Mouse (Mus musculus) cerebellum, adult 11-12 months (tissue): ENCODE measurements around the gene Lrig3.

Source experiments
- DNase-seq: peaks from one replicate; pipeline ENCODE4 v3.0.0; 2022

The Lrig3 gene

DNA sequence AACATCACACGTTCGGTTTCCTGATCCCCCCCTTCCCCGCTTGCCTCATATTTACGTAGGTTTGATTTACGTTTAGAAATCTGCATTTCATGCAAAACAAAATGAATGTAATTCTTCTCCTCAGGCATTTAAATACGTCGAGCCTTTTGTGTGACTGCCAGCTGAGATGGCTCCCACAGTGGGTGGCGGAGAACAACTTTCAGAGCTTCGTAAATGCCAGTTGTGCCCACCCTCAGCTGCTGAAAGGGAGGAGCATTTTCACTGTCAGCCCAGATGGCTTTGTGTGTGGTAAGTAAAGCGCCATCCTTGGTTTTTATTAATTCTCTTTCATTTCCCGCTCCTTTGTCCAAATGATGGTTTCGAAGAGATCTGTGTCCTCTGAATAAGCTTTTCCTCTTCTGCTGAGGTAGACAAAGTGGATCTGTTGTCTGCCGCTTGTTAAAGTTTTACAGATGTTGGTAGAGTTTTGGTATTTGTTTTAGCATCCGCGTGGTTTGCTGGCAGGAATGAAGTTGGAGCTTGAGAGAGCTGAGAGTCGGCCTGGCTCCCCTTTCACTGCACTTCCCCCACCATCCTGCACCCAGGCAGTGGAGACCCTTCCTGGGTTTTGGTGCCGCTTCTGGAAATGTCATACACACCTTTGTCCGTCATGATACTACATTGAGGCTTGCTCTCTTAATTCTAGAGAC lies 37.0 kb downstream of the Lrig3 start:
- no peak for DNase-seq

DNA sequence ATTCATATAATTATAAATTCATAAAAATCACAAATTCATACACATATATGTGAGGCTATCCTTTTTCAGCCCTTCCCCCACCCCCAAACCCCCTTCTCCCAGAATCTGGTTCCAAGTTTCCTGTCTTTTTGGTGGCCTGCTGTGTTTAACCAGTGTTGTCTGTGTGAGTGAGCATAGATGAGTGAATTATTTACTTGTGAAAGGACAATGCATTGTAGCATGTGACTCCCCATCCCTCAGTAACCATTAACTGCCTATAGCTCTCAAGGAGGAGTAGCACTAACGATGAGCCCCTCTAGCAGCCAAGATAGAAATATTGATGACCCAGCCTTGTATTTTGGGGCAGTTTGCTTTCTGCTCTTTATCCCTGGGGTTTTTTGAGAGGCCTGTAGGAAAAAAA lies 37.9 kb downstream of the Lrig3 start:
- DNase-seq: no peak

DNA sequence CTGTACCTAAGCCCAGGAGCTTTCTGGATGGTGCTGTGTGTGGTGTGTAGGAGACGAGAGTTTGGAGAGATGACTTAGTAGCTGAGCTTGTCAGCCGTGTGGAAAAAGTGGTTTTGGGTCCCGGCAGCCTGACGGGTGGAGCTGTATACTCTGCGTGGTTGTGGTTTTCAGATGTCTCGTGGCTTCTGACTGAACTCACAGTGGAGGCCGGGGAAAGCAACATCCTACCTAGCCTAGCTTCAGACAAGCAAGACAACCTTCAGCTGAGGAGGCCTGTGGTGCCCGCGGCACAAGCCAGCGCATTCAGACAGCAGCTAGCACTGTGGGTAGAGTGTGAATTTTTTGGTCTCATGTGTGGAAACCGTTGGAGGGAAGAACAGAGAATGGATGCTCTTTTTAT lies 47.7 kb downstream of the Lrig3 start:
- DNase-seq: no peak

DNA sequence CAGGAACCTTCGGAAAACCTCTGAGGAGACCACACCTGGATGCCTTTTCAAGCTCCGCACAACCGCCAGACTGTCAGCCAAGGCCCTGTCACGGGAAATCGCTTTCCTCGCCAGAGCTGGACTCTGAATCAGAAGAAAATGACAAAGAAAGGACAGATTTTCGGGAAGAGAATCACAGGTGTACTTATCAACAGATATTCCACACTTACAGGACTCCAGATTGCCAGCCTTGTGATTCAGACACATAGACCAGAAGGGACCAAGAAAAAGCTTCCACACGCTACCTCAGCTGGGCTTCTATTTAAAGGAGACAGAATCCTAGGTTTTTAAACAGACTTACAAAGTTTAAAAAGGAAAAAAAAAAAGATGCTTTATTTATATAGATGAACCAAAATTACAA lies 48.7 kb downstream of the Lrig3 start:
- DNase-seq: no peak

DNA sequence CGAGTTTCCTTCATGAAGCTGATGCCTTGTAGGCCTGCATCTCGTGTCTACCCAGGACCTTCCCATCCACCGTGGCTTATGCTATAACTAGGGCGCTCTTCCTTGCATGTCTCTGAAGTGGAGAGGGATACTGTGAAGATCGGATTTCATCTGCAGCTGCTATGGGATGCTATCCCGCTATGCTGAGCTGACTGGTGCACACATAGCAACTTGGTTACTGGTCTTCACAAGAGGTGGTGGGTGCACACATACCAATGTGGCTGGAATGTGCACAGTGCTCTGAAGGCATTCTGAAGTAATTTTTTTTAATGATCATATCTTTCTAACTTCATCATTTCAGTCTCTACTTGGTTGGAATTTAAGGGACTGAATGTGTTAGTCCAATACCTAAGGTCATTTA lies 49.7 kb downstream of the Lrig3 start:
- DNase-seq: no peak

DNA sequence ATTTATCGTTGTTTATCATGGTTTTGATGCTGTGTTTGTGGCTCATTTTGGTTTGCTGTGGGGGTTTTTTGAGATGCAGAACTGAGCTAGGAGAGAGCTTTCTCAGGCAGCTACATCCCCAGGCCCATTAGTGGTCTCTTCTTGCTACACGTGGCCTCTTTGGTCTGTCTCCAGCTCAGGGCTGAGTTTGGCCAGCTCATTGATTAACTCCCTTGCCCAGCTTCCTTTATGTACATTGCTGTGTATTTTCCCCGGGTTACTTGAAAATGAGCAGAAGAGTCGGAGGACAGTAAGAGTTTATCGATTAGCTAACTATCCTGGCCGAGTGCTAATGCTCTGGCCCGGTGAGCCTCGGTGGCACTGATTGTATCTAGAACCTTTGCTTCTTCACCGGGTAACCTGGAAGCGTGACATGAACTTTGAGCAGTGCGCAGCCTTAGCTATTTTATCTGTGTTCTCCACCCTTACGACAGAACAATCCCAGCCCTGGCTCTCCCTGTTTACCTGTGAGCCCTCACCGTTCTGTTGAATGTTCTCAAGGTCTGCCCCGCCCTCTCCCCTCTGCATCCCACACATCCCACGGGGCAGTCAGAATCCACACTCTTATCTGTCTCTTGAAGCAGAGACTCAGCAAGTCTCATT lies 53.5 kb downstream of the Lrig3 start:
- no peak for DNase-seq

DNA sequence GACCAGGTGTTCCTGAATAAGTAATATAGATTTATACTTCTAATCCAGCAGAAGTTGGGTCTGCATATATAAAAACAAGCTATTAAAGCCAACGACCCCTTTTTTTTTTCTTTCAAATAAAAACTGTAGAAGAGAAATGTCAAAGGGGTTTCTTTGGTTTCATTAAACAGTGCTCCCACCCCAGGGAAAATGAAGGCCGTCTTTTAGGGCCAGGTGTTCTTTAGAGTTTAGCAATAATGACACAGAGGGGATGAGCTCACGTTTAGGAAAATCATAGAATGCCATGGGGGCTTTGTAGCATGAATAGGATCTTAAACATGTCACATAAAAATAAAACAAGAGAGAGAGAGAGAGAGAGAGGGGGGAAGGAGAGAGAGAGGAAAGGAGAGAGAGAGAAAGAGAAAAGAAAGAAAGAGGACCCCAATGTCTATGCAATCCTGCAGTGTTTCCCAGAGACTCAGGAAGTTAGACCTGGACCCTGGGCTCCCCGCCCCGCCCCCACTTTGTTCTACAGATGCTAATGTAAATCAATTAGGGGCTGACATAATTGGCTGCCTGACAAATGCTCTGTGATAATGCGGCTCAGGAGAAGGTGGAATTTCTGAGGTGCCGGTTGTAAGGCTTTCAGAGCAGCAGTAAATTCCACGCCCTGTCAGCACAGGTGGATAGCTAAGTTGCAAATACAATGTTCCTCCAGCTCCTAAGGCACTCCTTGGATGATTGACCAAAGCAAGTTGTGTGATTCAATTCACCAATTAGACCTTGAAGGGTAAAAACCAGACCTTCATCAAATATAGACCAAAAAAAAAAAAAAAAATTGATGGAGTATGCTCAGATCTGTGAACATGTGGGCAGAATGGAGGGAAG lies 62.8 kb downstream of the Lrig3 start:
- DNase-seq: no peak

DNA sequence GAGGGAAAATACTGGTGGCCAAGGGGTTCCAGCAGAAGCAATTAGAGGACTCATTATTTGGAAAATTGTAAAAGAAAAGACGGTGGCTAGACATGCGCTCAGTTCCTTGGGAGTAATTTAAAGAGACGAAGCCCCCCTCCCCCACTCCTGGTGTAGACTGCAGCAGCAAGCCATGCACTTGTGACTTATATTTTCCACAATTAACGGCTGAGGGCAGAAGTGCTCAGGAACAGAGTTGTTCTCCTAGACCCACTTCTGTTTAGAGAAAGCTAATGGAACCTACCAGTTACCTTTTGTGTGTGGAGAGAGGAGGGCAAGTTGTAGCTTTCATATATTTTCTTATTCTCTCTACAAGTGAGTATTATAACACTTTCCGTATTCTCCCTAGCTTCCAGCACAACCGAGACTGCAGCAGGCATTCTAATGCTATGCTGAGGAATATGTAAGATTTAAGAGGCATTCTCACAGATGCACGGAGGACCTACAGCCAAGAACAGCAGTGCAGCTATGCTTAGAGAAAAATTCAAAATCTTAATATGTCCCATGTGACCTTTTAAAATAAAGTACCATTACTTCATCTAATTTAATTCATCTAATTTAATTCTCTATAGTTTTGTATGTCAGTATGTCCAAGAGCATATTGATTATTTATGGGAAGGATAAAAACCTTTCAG lies 63.6 kb downstream of the Lrig3 start:
- DNase-seq: no peak

DNA sequence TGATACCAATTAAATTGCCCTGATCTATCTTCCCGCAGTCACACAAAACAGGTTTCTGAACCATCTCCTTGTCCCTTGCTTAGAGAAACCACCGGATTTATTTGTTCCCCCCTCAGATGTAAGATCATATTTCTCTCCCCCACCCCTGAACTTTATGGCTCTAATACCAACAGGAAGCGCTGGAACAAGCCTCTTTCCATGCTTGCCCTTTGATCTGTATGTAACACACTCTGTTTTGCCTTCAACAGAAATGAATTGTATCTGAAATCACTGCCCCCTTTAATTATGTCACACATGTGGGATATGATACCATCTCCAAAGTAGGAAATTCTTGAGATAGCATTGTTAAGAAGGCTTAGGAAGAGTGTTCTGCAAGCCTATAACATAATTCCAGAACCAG lies 90.9 kb downstream of the Lrig3 start:
- no peak for DNase-seq

DNA sequence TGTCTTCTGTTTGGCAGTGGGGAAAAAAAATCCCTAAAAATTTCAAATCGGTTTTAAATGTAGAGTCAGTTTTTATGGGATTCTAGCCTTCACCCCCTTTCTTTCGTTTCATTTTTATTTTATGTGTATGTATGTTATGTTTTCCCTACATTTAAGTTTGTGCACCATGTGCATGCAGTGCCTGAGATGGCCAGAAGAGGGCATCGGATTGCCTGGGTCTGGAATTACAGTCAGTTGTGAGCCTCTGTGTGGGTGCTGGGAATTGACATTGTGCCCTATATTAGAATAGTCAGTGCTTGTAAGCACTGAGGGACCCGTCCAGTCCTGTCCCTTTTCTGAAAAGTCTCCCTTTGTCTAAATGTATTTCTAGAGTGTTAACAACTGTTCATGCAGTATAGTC lies 96.8 kb downstream of the Lrig3 start:
- no peak for DNase-seq
